Mouse (Mus musculus) G1E (cell line): ENCODE data around the gene Fgf18.

Experiments used
- CTCF ChIP-seq: IDR thresholded peaks from 2 replicates; pipeline ENCODE4 v1.5.1; 2012; ENCODE audit warnings: low read depth, low read length, inconsistent platforms, mixed read lengths
- GATA1 ChIP-seq: IDR thresholded peaks from 2 replicates; pipeline ENCODE4 v1.6.1; 2012; ENCODE audit warnings: borderline replicate concordance, low read length, inconsistent platforms, mixed read lengths
- POLR2AphosphoS5 ChIP-seq: IDR thresholded peaks from 2 replicates; pipeline ENCODE4 v1.6.1; 2012; ENCODE audit warnings: low read depth, low read length, inconsistent platforms; ENCODE audit not compliant: insufficient replicate concordance
- TAL1 ChIP-seq: conservative IDR thresholded peaks from 2 replicates; pipeline ENCODE4 v1.6.1; 2012; ENCODE audit warnings: low read depth, low read length, inconsistent platforms, mixed read lengths

- TF ChIP-seq CTCF (no peak), POLR2AphosphoS5 (no peak), TAL1 (no peak), GATA1 (no peak)
These were observed 47.1 kb downstream of the Fgf18 start for GRCm38 (mm10) chr11:33100027-33100507.
